Comparison of ENCODE assay signal across 25 mouse cellular contexts in the genomic region with DNA sequence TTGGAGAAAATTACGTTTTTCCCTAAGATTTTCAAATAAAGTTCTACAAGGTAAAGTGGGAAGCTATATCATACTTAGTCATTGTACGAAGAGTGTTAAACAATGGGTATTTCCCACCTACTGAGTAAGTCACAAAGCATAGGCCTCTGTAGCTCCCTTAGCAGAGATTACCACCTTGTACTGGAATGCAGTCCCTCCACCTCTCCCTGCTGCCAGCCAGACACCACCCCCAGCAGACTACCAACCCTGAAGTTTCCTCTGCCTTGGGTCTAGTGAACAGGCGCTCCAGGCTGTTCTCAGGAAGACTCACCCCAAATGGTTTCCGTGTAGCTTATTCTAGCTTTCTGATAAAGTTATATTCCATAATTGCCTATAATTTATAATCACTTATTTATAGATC.
"Had no signal": no experiment of that assay in that cellular context is flagged by ENCODE, and none has a peak within 500 bp of the region (broad histone marks: within the 10 kb centered on the region; RNA-seq: fewer than 3 reads in every experiment).

No protein-coding gene starts in this region.

- DNase-seq: gastrocnemius, adult 2 months; gastrocnemius, postnatal 10 days; gastrocnemius, postnatal 25 days; heart, adult 18-20 months; heart, postnatal 10 days; heart, postnatal 4 days; kidney, adult 18-20 months; kidney, adult 8-10 months; kidney, postnatal 10 days; kidney, postnatal 25 days; kidney, postnatal 4 days; layer of hippocampus, adult 9-11 months; liver had no signal

- H3K9ac ChIP-seq: heart, embryonic 12.5 days; hindbrain, embryonic 12.5 days; hindbrain, embryonic 14.5 days; intestine, embryonic 15.5 days; limb, embryonic 12.5 days had no signal

- ATAC-seq: hindbrain, embryonic 16.5 days; inflammation-experienced regulatory T-cells, adult 6 months; intestine, embryonic 15.5 days; intestine, postnatal 0 days had no signal

- H3K4me3 ChIP-seq: gastrocnemius, adult 2 months; heart, embryonic 10.5 days; heart, embryonic 12.5 days; hindbrain, embryonic 10.5 days; hindbrain, embryonic 12.5 days; intestine, embryonic 15.5 days; left cerebral cortex, adult 2 months; limb, embryonic 10.5 days; limb, embryonic 12.5 days had no signal

- H3K27ac ChIP-seq: gastrocnemius, adult 2 months; heart, embryonic 10.5 days; hindbrain, embryonic 10.5 days; hindbrain, embryonic 12.5 days; hindbrain, embryonic 14.5 days; intestine, embryonic 15.5 days; left cerebral cortex, adult 2 months; limb, embryonic 10.5 days; limb, embryonic 12.5 days had no signal

- H3K27me3 ChIP-seq: heart, embryonic 12.5 days; hindbrain, embryonic 12.5 days; intestine, embryonic 15.5 days; limb, embryonic 12.5 days had no signal

- H3K9me3 ChIP-seq: heart, embryonic 10.5 days; heart, embryonic 12.5 days; hindbrain, embryonic 10.5 days; hindbrain, embryonic 12.5 days; intestine, embryonic 15.5 days; limb, embryonic 10.5 days; limb, embryonic 12.5 days had no signal

- H3K4me2 ChIP-seq: heart, embryonic 12.5 days; hindbrain, embryonic 12.5 days; hindbrain, embryonic 14.5 days; intestine, embryonic 15.5 days; limb, embryonic 12.5 days had no signal

- H3K4me1 ChIP-seq: heart, embryonic 10.5 days; heart, embryonic 12.5 days; hindbrain, embryonic 10.5 days; hindbrain, embryonic 12.5 days; intestine, embryonic 15.5 days; limb, embryonic 10.5 days; limb, embryonic 12.5 days had no signal

- H3K36me3 ChIP-seq: heart, embryonic 10.5 days; heart, embryonic 12.5 days; hindbrain, embryonic 10.5 days; hindbrain, embryonic 12.5 days; intestine, embryonic 15.5 days; limb, embryonic 10.5 days; limb, embryonic 12.5 days had no signal
